Mouse (Mus musculus): ENCODE data around the gene Otx2. TPM values are rescaled to one million over a fixed set of nuclear protein-coding genes. Genes with fewer than 3 reads are reported as not detected.

Gene Otx2
- under 1 TPM in 1 of 2 experiments, not detected in 1; 0.28 TPM for polyA plus RNA-seq (2017; shearing (Covaris generic))

- ATAC-seq = no peak
Measured at GRCm38 (mm10) chr14:48673541-48673940, at the start of gene Otx2. Gene Otx2, minus strand, starts transcription at chr14:48673819.

DNA sequence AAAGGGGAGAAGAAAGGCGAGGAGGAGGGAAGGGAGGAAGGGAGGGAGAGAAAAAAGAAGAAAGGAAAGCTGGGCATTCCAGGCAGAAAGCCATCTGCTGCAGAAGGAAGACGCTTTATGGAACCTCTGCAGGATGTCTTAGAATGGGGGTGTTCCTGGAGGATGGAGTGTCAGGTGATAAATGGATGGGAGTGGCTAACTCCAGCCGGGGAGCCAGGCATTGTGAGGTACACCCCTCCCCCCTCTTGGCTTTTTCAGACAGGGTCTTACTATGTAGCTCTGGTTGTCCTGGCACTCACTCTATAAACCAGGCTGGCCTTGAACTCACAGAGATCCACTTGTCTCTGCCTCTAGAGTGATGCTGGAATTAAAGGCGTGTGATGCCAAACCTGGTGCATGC, 49.1 kb upstream of the Otx2 start:
- no peak for ATAC-seq

DNA sequence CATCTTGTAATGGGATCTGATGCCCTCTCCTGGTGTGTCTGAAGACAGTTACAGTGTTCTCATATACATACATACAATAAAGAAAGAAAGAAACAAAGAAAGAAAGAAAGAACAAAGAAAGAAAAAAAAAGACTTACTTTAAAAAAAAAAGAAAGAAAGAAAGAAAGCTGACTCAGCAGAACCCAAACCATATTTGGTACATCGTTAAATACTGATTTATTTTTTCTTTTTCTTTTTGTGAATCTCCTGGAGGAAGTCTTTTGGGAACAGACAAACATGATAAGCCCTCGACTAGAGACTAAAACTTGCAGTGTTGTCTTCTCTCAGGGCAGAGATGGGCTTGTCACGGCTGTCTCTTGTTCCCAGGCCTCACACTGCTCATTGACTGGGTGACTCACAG, 45.7 kb upstream of the Otx2 start:
- ATAC-seq = no peak

DNA sequence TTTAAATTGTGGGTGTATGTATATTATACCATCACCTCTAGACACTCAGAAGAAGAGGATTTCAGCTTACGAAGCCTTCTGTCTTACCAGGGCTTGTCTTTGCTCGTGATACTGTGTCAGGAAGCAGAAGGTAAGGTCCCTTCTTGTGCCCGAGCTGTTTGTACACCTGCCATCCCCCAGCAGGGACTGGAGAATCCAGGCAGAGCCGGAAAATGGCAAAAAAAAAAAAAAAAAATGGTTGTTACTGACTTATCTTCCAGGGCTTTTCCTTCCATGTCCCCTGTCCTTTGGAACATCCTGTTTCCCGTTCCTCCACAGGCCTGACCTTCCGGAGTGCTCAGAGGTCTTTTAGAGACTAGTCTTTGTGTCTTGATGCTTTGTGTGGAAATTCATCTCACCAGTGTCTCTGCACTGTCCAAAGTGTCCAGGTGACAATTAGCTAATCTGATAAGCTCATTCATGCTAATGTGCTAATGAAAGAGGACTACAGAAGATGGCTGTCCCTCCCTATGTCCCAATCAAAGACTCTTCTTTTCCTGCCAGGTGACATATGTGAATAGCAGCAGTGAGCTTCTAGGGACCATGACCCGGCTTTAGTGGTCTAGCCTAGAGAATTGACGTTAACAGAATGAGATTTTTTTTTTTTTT, 44.1 kb upstream of the Otx2 start:
- no peak for ATAC-seq

- ATAC-seq = no peak
Measured at GRCm38 (mm10) chr14:48716456-48716855, 42.8 kb upstream of the Otx2 start.

GRCm38 (mm10) chr14:48710871-48711370, 37.3 kb upstream of the Otx2 start:
- ATAC-seq = no peak

GRCm38 (mm10) chr14:48710062-48710870, 36.6 kb upstream of the Otx2 start:
- ATAC-seq = no peak

GRCm38 (mm10) chr14:48709371-48710061, 35.9 kb upstream of the Otx2 start:
- no peak for ATAC-seq

DNA sequence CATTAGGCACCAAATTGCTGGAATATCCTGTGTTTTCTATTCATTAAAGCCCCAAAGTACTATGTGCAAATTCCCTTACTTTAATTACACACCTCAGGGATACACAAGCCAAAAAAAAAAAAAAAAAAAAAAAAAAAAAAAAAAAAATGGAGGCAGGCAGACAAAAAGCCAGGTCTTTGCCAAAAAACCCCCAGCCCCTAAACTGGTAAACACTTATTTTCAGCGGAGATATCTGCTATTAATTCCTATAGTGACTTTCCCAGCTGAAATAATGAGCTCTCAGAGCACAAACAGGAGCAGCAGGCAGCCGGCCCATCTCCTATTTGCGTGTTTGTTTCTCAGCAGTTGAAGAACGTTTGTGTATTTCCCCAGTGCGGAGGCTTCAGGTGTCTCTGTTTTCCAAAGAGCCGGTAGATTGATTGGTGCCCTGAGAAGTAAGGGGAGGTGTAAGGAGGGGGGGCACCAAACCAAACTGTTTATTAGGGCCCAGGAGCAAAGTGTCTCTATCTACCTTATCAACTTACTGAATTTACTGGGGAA, 34.3 kb upstream of the Otx2 start:
- ATAC-seq = no peak

GRCm38 (mm10) chr14:48707391-48707790, 33.8 kb upstream of the Otx2 start:
- no peak for ATAC-seq

DNA sequence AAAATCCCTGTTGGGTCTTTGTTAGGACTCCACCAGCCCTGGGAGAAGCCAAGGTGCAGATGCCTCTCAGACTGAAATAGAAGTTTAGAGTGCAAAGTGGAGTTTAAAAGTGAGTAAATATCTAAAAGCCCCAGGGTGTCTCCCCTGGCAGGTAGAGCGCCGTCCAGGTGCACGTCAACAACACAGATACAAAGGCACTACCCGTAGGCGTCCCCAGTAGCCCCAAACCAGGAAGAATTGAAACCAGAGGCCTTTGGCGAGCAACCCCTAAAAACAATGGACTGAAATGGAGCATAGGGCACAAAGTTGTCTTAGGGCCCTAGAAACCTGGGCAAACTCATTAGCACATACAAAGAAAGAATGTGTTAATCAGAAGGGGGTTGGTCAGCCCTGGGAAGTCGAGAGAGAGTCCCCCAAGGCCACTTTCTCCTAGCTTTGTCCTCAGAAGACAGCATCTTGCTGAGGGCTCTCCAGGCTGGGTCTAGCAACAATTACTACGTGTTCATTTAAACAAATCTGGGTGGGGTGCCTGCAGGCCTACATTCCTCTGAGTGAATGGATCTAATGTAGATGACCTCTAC, 27.3 kb upstream of the Otx2 start:
- ATAC-seq = no peak

DNA sequence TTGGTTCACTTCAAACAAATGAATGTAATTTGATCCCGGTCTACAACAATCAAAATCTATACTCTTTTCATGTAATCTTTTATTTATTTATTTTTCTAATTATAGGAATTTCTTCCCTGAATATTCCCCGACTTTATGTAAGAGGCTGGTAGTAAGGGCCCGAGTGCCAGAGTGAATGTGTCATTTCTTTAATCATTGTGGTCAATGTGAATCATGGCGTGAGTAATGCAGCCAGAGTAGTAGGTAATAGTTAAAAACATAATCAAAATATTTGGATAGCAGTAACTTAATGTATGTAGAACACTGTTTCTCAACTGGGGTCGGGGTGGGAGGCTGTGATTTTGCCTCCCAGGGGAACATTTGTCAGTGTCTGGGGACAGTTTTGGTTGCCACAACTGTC, 6.0 kb upstream of the Otx2 start:
- no peak for ATAC-seq

- ATAC-seq = no peak
Measured at GRCm38 (mm10) chr14:48678674-48679073, 5.1 kb upstream of the Otx2 start.

DNA sequence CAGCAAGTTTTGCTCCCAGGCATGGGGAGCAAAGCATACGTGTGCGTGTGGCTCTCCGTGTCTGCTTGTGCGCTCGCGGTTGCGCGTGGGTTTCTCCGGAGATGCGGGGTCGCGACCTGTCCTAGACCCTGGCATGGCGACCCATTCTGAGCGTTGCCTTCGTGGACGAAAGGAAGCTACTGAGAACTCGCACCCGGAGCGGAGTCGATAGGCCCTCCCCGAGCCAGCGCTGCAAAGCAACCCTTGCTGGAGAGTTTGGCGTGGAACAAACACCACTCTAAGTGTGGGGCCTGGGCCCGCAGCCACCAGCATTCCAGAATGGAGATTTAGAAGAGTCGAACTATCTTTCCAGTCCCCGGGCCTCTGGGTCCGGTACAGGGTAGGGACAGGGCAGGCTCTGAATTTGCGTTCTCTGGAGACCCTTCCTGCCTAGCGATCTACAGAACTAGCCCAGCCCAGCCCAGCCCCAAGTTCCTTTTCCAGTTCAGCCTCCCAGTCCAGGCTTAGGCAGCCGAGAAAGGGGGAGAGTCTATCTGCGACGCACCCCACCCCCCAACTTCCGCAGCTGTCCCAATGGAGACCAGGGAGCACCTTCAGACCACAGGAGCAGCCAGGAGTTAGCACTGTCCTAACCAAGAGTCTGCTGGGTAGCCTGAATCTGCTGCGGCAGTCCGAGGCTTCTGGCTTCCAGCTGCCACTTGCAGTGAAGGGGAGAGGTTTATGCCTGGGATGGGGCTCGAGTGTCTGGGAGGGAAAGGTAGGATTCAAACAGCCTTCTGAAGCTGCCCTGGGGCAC, 615 bp upstream of the Otx2 start:
- ATAC-seq = no peak

DNA sequence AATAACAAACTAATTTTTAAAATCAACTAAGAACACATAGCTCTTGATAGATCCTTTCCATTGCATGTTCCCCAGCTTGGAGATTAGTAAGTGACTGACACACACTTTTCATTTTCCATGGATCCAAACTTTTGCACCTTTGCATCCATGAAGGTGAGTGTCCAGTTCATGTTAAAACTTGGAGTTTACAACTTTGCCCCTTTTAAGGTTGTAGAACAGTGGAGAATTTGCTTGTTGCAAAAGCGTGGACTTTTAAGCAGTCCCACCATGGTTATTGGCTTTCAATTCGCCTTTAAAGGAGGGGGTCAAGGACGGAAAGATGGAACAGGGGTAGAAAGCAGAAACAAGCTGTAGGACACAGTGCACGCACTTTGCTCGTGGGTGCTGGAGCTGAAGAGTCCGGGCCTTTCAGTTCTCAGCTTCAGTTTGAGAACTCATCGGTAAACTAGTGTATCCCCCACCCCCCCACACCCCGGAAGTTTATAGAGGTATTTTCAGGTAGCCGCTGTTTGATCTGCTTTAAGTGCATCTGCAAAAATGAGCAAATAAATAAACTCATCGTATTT, 925 bp downstream of the Otx2 start:
- ATAC-seq = no peak

- ATAC-seq = no peak
Measured at GRCm38 (mm10) chr14:48671480-48672240, 2.0 kb downstream of the Otx2 start.

GRCm38 (mm10) chr14:48670761-48671479, 2.7 kb downstream of the Otx2 start:
- ATAC-seq = no peak

- ATAC-seq = no peak
Measured at GRCm38 (mm10) chr14:48670258-48670630, 3.4 kb downstream of the Otx2 start.

GRCm38 (mm10) chr14:48669541-48670257, 3.9 kb downstream of the Otx2 start:
- no peak for ATAC-seq

Measured in activated CD4-positive, CD25-positive, alpha-beta regulatory T cell, adult 4 months (primary cell).